Mouse (Mus musculus): Measurements from ENCODE around the gene Tnk2. TPM values are rescaled to one million over a fixed set of nuclear protein-coding genes. Genes with fewer than 3 reads are reported as not detected.

The Tnk2 gene
- polyA plus RNA-seq, 1 experiment from 2014 or later, result 10.7 TPM

DNA sequence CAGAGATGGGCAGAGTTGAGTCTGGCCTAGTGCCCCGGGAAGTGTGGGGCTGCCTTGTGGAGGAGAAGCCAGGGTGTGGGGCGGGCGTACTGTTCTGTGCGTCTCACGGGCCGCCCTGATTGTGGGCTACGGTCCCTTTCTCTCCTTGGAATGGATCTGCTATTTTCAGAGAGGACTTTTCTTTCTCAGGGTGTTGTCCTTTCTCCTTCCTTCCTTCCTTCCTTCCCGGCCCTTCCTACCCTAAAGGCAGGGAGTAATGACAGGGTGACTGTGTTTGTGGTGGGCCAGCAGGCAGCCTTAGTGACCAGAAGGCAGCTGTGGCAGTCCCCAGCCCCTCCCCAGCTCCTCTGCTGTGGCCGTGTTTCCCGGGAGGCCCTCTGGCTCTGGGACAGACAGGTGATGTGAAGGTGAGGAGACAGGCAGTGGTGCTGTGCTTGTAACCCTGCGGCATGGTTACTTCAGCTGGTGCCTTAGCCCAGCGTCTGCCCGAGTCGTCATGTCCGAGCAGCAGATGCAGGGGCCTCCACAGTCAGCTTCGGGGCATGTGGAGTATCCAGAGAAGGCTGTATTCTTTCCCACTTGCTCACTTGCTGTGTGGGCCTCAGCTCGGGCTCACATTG is 30.6 kb downstream of the Tnk2 start:
- no peak overlapping the region for H3K4me3 ChIP-seq (ENCODE audit: low read length)
- no peaks in the 10 kb centered on the region for H3K27me3 ChIP-seq (ENCODE audit: control insufficient read depth, insufficient read depth, low read length)
- ATAC-seq (ENCODE audit: low FRiP score, low TSS enrichment), result no peak
- H3K4me2 ChIP-seq (replicated peaks; ENCODE audit: low read depth, low read length), result no peak overlapping the region
- 93% methylated on average over 17 of the region's 17 CpGs for WGBS
- H3K4me1 ChIP-seq (ENCODE audit: control insufficient read depth, insufficient read depth, low read length), result no peaks in the 10 kb centered on the region
- no peak overlapping the region for H3K27ac ChIP-seq (ENCODE audit: low read depth, low read length)
- H3K36me3 ChIP-seq (ENCODE audit: control insufficient read depth, insufficient read depth, low read length), result peaks cover 76% of the 10 kb centered on the region
- no peak overlapping the region; the same call in 1 of the 2 replicates for H3K9ac ChIP-seq (ENCODE audit: low read depth, low read length)
- no peaks in the 10 kb centered on the region for H3K9me3 ChIP-seq (ENCODE audit: control insufficient read depth, low read length)

DNA sequence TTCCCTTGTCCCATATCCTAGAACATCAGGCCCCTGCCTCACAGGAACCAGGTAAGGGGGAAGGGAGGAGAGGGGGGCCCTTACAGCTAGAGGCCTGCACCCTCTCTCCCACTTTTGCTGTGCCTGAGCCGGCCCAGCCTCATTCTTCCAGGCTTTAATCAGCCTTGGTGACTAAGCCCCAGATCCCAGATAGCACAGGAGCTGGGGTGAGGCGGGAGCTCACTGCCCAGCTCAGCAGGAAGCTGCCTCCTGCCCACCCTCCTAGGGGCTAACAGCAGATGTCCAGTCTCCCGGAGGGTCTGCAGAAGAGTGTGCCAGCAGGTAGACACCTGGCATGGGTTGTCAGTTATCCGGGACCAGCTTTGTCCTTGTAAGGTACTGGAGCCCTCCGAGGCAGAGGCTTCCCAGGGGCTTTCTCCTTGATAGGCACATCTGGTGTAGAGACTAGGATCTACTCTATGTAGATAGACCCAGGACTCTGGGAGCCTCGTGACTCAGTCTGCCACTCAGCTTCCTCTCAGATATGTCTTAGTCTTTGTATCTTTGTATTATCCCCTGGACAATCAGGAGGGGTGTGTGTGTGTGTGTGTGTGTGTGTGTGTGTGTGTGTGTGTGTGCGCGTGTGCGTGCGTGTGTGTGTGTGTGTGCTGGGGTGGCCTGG is 33.5 kb downstream of the Tnk2 start:
- Histone ChIP-seq H3K36me3 (ENCODE audit: control insufficient read depth, insufficient read depth, low read length) (peaks cover 65% of the 10 kb centered on the region), H3K9ac (ENCODE audit: low read depth, low read length) (no peak overlapping the region), H3K4me1 (ENCODE audit: control insufficient read depth, insufficient read depth, low read length) (no peaks in the 10 kb centered on the region), H3K9me3 (ENCODE audit: control insufficient read depth, low read length) (no peaks in the 10 kb centered on the region), H3K27me3 (ENCODE audit: control insufficient read depth, insufficient read depth, low read length) (no peaks in the 10 kb centered on the region), H3K27ac (ENCODE audit: low read depth, low read length) (no peak overlapping the region), H3K4me2 (replicated peaks; ENCODE audit: low read depth, low read length) (no peak overlapping the region), H3K4me3 (ENCODE audit: low read length) (no peak overlapping the region)
- WGBS, result 87% methylated on average over 9 of the region's 10 CpGs
- no peak for ATAC-seq (ENCODE audit: low FRiP score, low TSS enrichment)

DNA sequence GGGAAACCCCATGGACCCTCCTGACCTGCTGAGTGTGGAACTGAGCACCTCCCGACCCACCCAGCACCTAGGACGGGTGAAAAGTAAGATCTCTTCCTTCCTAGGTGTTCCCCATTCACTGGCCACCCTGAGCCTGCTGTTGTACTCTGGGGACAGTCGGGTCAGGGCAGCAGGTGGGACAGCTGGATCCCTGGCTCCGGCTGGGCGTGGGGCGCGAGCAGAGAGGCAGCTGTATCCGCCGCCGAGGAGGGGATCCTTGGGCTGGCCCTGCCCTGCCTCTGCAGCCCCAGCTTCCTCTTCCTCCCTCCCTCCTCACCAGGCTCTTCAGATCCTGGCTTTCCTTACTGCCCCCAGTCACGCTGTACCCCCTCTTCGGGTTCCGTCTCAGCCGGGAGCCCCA is 34.2 kb downstream of the Tnk2 start:
- Histone ChIP-seq H3K27ac (ENCODE audit: low read depth, low read length) (no peak overlapping the region), H3K36me3 (ENCODE audit: control insufficient read depth, insufficient read depth, low read length) (peaks cover 66% of the 10 kb centered on the region), H3K27me3 (ENCODE audit: control insufficient read depth, insufficient read depth, low read length) (no peaks in the 10 kb centered on the region), H3K4me3 (ENCODE audit: low read length) (no peak overlapping the region), H3K9me3 (ENCODE audit: control insufficient read depth, low read length) (no peaks in the 10 kb centered on the region), H3K9ac (ENCODE audit: low read depth, low read length) (no peak overlapping the region), H3K4me1 (ENCODE audit: control insufficient read depth, insufficient read depth, low read length) (no peaks in the 10 kb centered on the region), H3K4me2 (replicated peaks; ENCODE audit: low read depth, low read length) (no peak overlapping the region)
- WGBS, result 76% methylated on average over 14 of the region's 14 CpGs
- ATAC-seq (ENCODE audit: low FRiP score, low TSS enrichment), result no peak

DNA sequence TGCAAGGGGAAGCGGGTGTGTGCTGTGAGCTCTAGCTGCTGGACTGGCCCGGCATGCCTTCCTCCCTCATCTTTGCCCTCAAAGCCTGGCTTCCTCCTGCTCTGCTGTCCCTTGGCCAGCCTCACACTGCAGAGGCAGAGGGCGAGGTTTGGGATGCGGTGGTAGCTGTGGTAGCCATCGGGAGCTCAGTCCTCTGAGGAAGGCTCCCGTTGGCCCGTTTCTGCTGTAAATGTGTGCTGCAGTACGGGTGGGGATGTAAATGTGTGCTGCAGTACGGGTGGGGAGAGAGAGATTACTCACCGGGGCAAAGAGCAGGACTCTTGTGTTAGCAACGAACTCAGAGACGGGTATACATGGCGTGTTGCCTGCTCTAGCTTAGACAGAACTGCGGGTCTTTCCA is 35.1 kb downstream of the Tnk2 start:
- Histone ChIP-seq H3K27ac (ENCODE audit: low read depth, low read length) (no peak overlapping the region), H3K9ac (ENCODE audit: low read depth, low read length) (no peak overlapping the region), H3K4me3 (ENCODE audit: low read length) (no peak overlapping the region), H3K36me3 (ENCODE audit: control insufficient read depth, insufficient read depth, low read length) (peaks cover 70% of the 10 kb centered on the region), H3K27me3 (ENCODE audit: control insufficient read depth, insufficient read depth, low read length) (no peaks in the 10 kb centered on the region), H3K4me1 (ENCODE audit: control insufficient read depth, insufficient read depth, low read length) (no peaks in the 10 kb centered on the region), H3K4me2 (replicated peaks; ENCODE audit: low read depth, low read length) (no peak overlapping the region), H3K9me3 (ENCODE audit: control insufficient read depth, low read length) (no peaks in the 10 kb centered on the region)
- no peak for ATAC-seq (ENCODE audit: low FRiP score, low TSS enrichment)
- 88% methylated on average over 14 of the region's 14 CpGs for WGBS

DNA sequence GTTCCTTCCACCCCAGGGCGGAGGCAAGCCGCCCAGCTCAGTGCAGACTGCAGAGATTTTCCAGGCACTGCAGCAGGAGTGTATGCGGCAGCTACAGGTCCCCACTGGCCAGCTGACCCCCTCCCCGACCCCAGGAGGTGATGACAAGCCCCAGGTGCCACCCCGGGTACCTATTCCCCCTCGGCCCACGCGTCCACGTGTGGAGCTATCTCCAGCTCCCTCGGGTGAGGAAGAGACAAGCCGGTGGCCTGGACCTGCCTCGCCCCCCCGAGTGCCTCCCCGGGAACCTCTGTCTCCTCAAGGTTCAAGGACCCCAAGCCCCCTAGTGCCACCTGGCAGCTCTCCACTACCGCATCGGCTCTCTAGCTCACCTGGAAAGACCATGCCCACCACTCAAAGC is 36.3 kb downstream of the Tnk2 start:
- peaks cover 63% of the 10 kb centered on the region for H3K36me3 ChIP-seq (ENCODE audit: control insufficient read depth, insufficient read depth, low read length)
- no peak overlapping the region for H3K9ac ChIP-seq (ENCODE audit: low read depth, low read length)
- no peak for ATAC-seq (ENCODE audit: low FRiP score, low TSS enrichment)
- no peaks in the 10 kb centered on the region for H3K9me3 ChIP-seq (ENCODE audit: control insufficient read depth, low read length)
- H3K27me3 ChIP-seq (ENCODE audit: control insufficient read depth, insufficient read depth, low read length), result no peaks in the 10 kb centered on the region
- H3K4me2 ChIP-seq (replicated peaks; ENCODE audit: low read depth, low read length), result no peak overlapping the region
- H3K4me1 ChIP-seq (ENCODE audit: control insufficient read depth, insufficient read depth, low read length), result no peaks in the 10 kb centered on the region
- 93% methylated on average over 16 of the region's 16 CpGs for WGBS
- H3K4me3 ChIP-seq (ENCODE audit: low read length), result no peak overlapping the region
- no peak overlapping the region for H3K27ac ChIP-seq (ENCODE audit: low read depth, low read length)

DNA sequence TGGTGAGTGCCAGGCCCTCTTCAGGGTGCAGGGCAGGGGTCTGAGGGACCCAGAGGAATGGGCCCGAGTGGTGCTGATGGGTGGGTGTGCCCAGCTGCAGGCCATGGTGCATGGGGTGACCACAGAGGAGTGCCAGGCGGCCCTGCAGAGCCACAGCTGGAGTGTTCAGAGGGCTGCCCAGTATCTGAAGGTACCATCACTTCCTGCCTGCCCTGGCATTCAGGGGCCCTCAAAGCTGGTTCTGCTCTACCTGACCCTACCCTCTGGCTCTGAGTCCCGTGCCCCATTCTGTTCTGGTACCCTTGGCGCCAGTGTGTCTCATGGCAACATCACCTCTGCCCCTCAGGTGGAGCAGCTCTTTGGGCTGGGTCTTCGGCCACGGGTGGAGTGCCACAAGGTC is 37.1 kb downstream of the Tnk2 start:
- 90% methylated on average over 6 of the region's 6 CpGs for WGBS
- H3K27me3 ChIP-seq (ENCODE audit: control insufficient read depth, insufficient read depth, low read length), result no peaks in the 10 kb centered on the region
- H3K4me1 ChIP-seq (ENCODE audit: control insufficient read depth, insufficient read depth, low read length), result no peaks in the 10 kb centered on the region
- no peak overlapping the region for H3K4me3 ChIP-seq (ENCODE audit: low read length)
- no peak for ATAC-seq (ENCODE audit: low FRiP score, low TSS enrichment)
- peaks cover 54% of the 10 kb centered on the region for H3K36me3 ChIP-seq (ENCODE audit: control insufficient read depth, insufficient read depth, low read length)
- no peak overlapping the region for H3K4me2 ChIP-seq (replicated peaks; ENCODE audit: low read depth, low read length)
- no peak overlapping the region for H3K9ac ChIP-seq (ENCODE audit: low read depth, low read length)
- no peak overlapping the region for H3K27ac ChIP-seq (ENCODE audit: low read depth, low read length)
- no peaks in the 10 kb centered on the region for H3K9me3 ChIP-seq (ENCODE audit: control insufficient read depth, low read length)

DNA sequence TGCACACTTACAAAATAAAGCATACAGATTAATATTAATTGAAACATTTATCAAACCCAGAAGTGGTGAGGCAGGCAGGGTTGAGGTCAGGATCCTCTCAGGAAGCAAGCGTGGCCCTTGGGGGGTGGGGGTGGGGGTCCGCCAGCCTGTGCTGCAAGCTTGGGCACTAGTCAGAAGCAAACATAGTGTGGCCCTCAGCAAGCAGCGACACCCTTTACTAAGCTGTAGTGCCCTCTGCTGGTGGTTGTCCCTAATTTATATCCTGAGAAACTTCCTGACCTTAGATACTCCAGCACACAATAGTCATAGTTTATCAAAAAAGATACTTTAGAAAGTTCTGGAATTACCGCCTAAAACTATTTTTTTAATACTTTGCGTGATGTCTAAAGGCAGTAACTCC is 38.5 kb downstream of the Tnk2 start:
- H3K36me3 ChIP-seq (ENCODE audit: control insufficient read depth, insufficient read depth, low read length), result peaks cover 41% of the 10 kb centered on the region
- ATAC-seq (ENCODE audit: low FRiP score, low TSS enrichment), result no peak

DNA sequence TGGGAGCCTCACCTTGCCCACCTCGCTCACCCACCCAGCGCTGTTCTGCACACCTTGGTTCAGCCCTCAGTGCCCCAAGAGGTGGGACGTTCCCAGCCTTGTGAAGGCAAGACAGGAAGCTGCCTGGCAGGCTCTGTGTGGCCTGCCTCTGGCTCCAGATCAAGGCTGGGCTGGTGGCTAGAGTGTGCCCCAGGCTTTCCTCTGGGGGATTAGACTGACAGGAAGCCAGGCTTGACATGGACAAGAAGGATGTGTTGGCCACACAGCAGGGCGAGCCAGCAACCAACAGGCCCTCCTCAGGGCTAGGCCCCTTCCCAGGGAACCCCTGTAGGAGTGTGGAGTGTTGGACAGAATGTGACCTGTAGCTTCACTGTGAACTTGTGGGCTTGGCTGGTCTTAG is 39.2 kb downstream of the Tnk2 start:
- H3K9me3 ChIP-seq (ENCODE audit: control insufficient read depth, low read length), result no peaks in the 10 kb centered on the region
- H3K27ac ChIP-seq (ENCODE audit: low read depth, low read length), result no peak overlapping the region
- ATAC-seq (ENCODE audit: low FRiP score, low TSS enrichment), result no peak
- H3K4me3 ChIP-seq (ENCODE audit: low read length), result no peak overlapping the region
- WGBS, result 66% methylated on average over 4 of the region's 4 CpGs
- H3K4me1 ChIP-seq (ENCODE audit: control insufficient read depth, insufficient read depth, low read length), result no peaks in the 10 kb centered on the region
- no peak overlapping the region for H3K4me2 ChIP-seq (replicated peaks; ENCODE audit: low read depth, low read length)
- H3K9ac ChIP-seq (ENCODE audit: low read depth, low read length), result no peak overlapping the region
- peaks cover 39% of the 10 kb centered on the region for H3K36me3 ChIP-seq (ENCODE audit: control insufficient read depth, insufficient read depth, low read length)
- H3K27me3 ChIP-seq (ENCODE audit: control insufficient read depth, insufficient read depth, low read length), result no peaks in the 10 kb centered on the region

More for the DNA sequence above, 38.5 kb downstream of the Tnk2 start:
- Histone ChIP-seq H3K27ac (ENCODE audit: low read depth, low read length) (no peak overlapping the region), H3K27me3 (ENCODE audit: control insufficient read depth, insufficient read depth, low read length) (no peaks in the 10 kb centered on the region), H3K4me1 (ENCODE audit: control insufficient read depth, insufficient read depth, low read length) (no peaks in the 10 kb centered on the region), H3K4me3 (ENCODE audit: low read length) (no peak overlapping the region), H3K9me3 (ENCODE audit: control insufficient read depth, low read length) (no peaks in the 10 kb centered on the region), H3K9ac (ENCODE audit: low read depth, low read length) (no peak overlapping the region), H3K4me2 (replicated peaks; ENCODE audit: low read depth, low read length) (no peak overlapping the region)
- 34% methylated on average over 5 of the region's 5 CpGs for WGBS

DNA sequence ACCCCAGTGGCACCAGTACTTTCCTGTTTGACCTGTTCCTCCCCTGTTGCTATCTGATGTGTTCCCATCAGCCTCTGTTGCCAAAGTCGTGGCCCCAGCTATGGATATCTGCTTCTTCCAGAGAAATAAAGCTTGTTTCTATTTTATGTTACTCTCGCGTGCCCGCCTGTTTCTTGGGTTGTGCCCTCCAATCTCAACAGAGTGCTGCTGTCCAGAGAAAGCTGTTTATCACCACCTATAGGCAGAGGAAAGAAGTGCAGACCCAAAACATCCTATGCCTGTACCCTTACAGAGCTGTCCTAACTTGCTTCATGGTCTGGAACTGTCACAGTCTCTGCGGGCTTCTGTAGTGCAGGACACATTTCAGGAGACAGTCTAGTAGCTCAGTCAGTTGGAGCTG is 39.7 kb downstream of the Tnk2 start:
- ATAC-seq (ENCODE audit: low FRiP score, low TSS enrichment), result no peak
- Histone ChIP-seq H3K36me3 (ENCODE audit: control insufficient read depth, insufficient read depth, low read length) (peaks cover 36% of the 10 kb centered on the region), H3K4me2 (replicated peaks; ENCODE audit: low read depth, low read length) (no peak overlapping the region), H3K4me1 (ENCODE audit: control insufficient read depth, insufficient read depth, low read length) (no peaks in the 10 kb centered on the region), H3K9me3 (ENCODE audit: control insufficient read depth, low read length) (no peaks in the 10 kb centered on the region), H3K27ac (ENCODE audit: low read depth, low read length) (no peak overlapping the region), H3K9ac (ENCODE audit: low read depth, low read length) (no peak overlapping the region), H3K4me3 (ENCODE audit: low read length) (no peak overlapping the region), H3K27me3 (ENCODE audit: control insufficient read depth, insufficient read depth, low read length) (no peaks in the 10 kb centered on the region)
- WGBS, result 62% methylated on average over 5 of the region's 5 CpGs

All from kidney, embryonic 14.5 days (tissue).